16 mouse cellular contexts compared by ENCODE assay signal in genomic region chr2:38653694-38654093, GRCm38 (mm10). TPM values are rescaled to one million over a fixed set of nuclear protein-coding genes. Genes with fewer than 3 reads are reported as not detected.
DNase-seq lines count a peak whose midpoint lies in the region; TF ChIP-seq lines count a peak whose summit lies in the region.
"Had no signal": no experiment of that assay in that cellular context is flagged by ENCODE, and none has a peak within 500 bp of the region (broad histone marks: within the 10 kb centered on the region; RNA-seq: fewer than 3 reads in every experiment).

No protein-coding gene starts in this region.

- H3K27me3 ChIP-seq in C2C12 (ENCODE audit: control insufficient read depth, insufficient read depth, insufficient read length), result no peaks in the 10 kb centered on the region
- H3K27me3 ChIP-seq: forebrain, embryonic 15.5 days had no signal

- intact Hi-C loops in heart, postnatal 14 days (cut with DNase I), result loop anchor here (10.0 kb wide), 3 partner anchors 351 to 839 kb away; partner anchors contain the start of genes Arpc5l and Rpl35

- peak; percentile 29 for DNase-seq in adrenal gland, postnatal 14 days
- no peak for DNase-seq in adrenal gland, postnatal 4 days (ENCODE audit: low spot score in 2 of 2)
- DNase-seq in 3134 (ENCODE audit: extremely low read depth, insufficient read length, low spot score) (peak; percentile 70), NIH3T3 (ENCODE audit: low read depth) (peak; percentile 37)
- DNase-seq in urinary bladder, adult 2 months (ENCODE audit: low spot score), result no peak
- no peak for DNase-seq in heart, postnatal 14 days
- DNase-seq: B cell, adult 2 months; cerebellum, adult 18-20 months; cerebellum, adult 9-11 months; heart, postnatal 10 days; kidney, adult 11 months had no signal

- no peaks in the 10 kb centered on the region for H3K36me3 ChIP-seq in C2C12 (ENCODE audit: control insufficient read depth, insufficient read depth)
- H3K36me3 ChIP-seq: embryonic facial prominence, embryonic 10.5 days; forebrain, embryonic 15.5 days; heart, embryonic 10.5 days; hindbrain, embryonic 13.5 days had no signal

- no peaks in the 10 kb centered on the region for H3K79me3 ChIP-seq in C2C12 (ENCODE audit: low read depth)

- TF ChIP-seq CTCF in C2C12 (IDR thresholded peaks at IDR 0.05; ENCODE audit: control insufficient read depth, insufficient read depth, insufficient read length), result no peak

- no peaks in the 10 kb centered on the region for H3K79me2 ChIP-seq in C2C12 (ENCODE audit: control insufficient read depth, insufficient read depth)

- no peak overlapping the region for H3ac ChIP-seq in C2C12 (ENCODE audit: control insufficient read depth, insufficient read length, low read depth)

- no peak overlapping the region for H3K4me3 ChIP-seq in C2C12 (ENCODE audit: insufficient read depth, poor library complexity, severe bottlenecking)
- H3K4me3 ChIP-seq: embryonic facial prominence, embryonic 10.5 days; forebrain, embryonic 15.5 days; heart, embryonic 10.5 days; hindbrain, embryonic 13.5 days had no signal

TF ChIP-seq in C2C12, 6 proteins besides CTCF, POLR2A, EP300 and RAD21:
- TF ChIP-seq MYOG (IDR thresholded peaks at IDR 0.05; ENCODE audit: control insufficient read depth, extremely low read depth, insufficient read length), result no peak
- TF ChIP-seq USF1 (IDR thresholded peaks at IDR 0.05; ENCODE audit: low read depth), result peak; percentile 58
- no peak for TF ChIP-seq MAX (IDR thresholded peaks at IDR 0.05)

RNA-seq across cellular contexts. Expression of gene Psmb7, which starts 9.8 kb away (rescaled TPM):
- total RNA-seq in adrenal gland, postnatal 14 days (2021), result 261 and 270 TPM in 2 replicates
- 100 to 1,000 TPM; 262 to 277 TPM for total RNA-seq in adrenal gland, postnatal 4 days (2021)
- 377 TPM for polyA plus RNA-seq in C2C12 (2012; fragmentation: generic; extraction: Trizol)
- 178 and 196 TPM in 2 replicates for polyA plus RNA-seq in urinary bladder, adult 2 months (2012; rRNA removed)
- 100 to 1,000 TPM; 242 to 254 TPM for total RNA-seq in heart, postnatal 14 days (2021)

Comparison
In these comparisons a context has a peak if more than half of its experiments do, and no peak if none do; other contexts are left out.
1. DNase-seq: peak in adrenal gland, postnatal 14 days (single experiment), 3134 (single experiment) and NIH3T3 (single experiment); none in adrenal gland, postnatal 4 days (0 of 2), urinary bladder, adult 2 months (single experiment) and heart, postnatal 14 days (0 of 2).